Mouse (Mus musculus): Measurements from ENCODE around the gene Triobp. TPM values are rescaled to one million over a fixed set of nuclear protein-coding genes. Genes with fewer than 3 reads are reported as not detected.

The Triobp gene
- polyA plus RNA-seq, 1 experiment = 35.7 TPM

DNA sequence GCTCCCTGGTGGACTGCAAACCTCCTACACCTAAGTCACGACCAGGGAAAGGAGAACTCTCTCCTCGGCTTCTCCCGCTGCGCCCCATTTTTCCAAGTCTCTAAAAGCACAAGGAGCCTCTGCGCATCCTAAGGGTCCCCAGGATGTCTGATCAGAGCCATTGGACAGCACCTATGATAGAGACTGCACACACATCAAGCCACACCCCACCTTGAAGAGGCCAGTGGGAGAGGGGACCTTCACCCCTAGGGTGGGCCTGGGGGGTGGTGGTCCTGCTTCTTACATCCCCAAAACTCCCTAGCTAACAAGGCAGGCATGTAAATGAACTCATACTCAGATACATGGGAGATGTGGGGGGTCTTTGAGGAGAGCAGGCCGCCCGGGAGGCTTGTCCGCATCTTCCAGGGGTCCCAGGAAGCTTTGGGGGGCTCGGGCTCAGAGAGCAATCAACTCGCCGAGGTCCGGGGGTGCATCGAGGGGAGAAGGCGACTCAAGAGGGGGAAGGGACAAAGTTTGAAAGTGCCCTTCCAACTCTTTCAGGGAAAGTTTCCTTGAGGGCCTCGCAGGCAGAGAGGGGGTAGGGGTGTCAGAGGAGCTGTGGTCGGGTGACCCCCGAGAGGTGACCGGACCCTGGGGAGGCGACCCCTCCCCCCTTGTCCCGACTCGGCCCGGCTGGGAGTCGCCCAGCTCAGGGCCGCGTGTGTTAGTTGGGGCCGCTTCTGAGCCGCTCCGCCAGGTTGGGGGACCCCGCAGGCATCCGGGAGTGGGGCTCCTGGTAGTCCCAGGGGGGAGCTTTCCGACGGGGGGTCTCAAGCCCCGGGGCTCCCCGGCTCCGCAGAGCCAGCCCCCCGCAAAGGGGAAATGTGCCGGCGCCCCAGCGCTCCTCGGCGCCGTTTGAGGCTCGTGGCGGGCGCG is 80.0 kb downstream of the Triobp start:
- Histone ChIP-seq H3K79me3 (ENCODE audit: low read depth) (no peaks in the 10 kb centered on the region), H3K4me3 (ENCODE audit: insufficient read depth, poor library complexity, severe bottlenecking) (peak overlapping the region; percentile 41), H3ac (ENCODE audit: control insufficient read depth, insufficient read length, low read depth) (peak overlapping the region; percentile 63), H3K27me3 (ENCODE audit: control insufficient read depth, insufficient read depth, insufficient read length) (peaks cover 13% of the 10 kb centered on the region), H3K79me2 (ENCODE audit: control insufficient read depth, insufficient read depth) (peaks cover 17% of the 10 kb centered on the region), H3K36me3 (ENCODE audit: control insufficient read depth, insufficient read depth) (no peaks in the 10 kb centered on the region)
- TF ChIP-seq USF1 (IDR thresholded peaks at IDR 0.05; ENCODE audit: low read depth) (no peak), FOSL1 (IDR thresholded peaks at IDR 0.05; ENCODE audit: insufficient read depth, low read length, poor library complexity, severe bottlenecking) (no peak), CEBPB (IDR thresholded peaks at IDR 0.05; ENCODE audit: low read depth) (no peak), MYOG (IDR thresholded peaks at IDR 0.05; ENCODE audit: control insufficient read depth, extremely low read depth, insufficient read length) (no peak), MAX (IDR thresholded peaks at IDR 0.05) (no peak), MYOD1 (IDR thresholded peaks at IDR 0.05; ENCODE audit: control insufficient read depth, insufficient read length, low read depth) (no peak), CTCF (IDR thresholded peaks at IDR 0.05; ENCODE audit: control insufficient read depth, insufficient read depth, insufficient read length) (no peak)

DNA sequence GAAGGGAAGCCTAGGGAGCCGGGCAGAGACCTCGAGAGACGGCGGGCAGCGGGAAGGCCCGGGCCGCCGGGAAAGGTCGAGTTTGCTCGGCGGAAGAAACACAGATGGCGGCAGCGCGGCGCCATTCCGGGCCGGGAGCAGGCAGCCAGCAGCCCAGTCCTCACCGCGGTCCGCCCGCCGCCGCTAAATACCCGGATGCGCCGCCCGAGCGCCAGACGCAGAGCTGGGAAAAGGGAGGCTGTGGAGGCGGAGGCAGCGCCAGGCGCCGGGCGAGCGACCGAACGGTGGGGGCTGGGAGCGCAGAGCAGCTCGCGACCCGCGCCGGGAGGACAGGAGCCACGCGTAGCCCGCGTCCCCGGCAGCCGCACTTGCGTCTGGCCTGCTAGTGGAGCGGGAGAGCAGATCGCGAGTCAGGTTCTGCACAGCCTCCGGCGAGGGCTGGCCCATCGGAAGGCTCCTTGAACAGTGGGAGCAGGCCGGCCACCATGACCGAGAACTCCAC is 80.8 kb downstream of the Triobp start, which contains the start of gene H1f0:
TSS of gene H1f0 (plus strand) at position 214 of the 502 bp plus-strand sequence.
- H3K27me3 ChIP-seq (ENCODE audit: control insufficient read depth, insufficient read depth, insufficient read length) = peaks cover 6% of the 10 kb centered on the region

DNA sequence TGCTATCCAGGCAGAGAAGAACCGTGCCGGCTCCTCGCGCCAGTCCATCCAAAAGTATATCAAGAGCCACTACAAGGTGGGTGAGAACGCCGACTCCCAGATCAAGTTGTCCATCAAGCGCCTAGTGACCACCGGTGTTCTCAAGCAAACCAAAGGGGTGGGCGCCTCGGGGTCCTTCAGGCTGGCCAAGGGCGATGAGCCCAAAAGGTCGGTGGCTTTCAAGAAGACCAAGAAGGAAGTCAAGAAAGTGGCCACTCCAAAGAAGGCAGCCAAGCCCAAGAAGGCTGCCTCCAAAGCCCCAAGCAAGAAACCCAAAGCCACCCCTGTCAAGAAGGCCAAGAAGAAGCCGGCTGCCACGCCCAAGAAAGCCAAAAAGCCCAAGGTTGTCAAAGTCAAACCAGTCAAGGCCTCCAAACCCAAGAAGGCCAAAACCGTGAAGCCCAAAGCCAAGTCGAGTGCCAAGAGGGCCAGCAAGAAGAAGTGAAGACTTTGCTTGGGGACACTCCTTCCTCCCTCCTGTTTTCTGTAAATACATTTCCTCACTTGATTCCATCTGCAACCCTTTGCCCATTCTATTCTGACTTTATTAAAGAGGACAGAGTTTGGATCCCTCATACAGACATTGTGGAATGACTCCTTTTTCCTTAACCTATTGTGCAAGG is 81.4 kb downstream of the Triobp start:
- H3K4me3 ChIP-seq (ENCODE audit: insufficient read depth, poor library complexity, severe bottlenecking) = peak overlapping the region; percentile 41
- H3ac ChIP-seq (ENCODE audit: control insufficient read depth, insufficient read length, low read depth) = peak overlapping the region; percentile 63
- no peaks in the 10 kb centered on the region for H3K79me3 ChIP-seq (ENCODE audit: low read depth)
- peaks cover 17% of the 10 kb centered on the region for H3K79me2 ChIP-seq (ENCODE audit: control insufficient read depth, insufficient read depth)
- H3K36me3 ChIP-seq (ENCODE audit: control insufficient read depth, insufficient read depth) = no peaks in the 10 kb centered on the region
- TF ChIP-seq CTCF (IDR thresholded peaks at IDR 0.05; ENCODE audit: control insufficient read depth, insufficient read depth, insufficient read length) (no peak), MYOG (IDR thresholded peaks at IDR 0.05; ENCODE audit: control insufficient read depth, extremely low read depth, insufficient read length) (no peak), MYOD1 (IDR thresholded peaks at IDR 0.05; ENCODE audit: control insufficient read depth, insufficient read length, low read depth) (no peak), USF1 (IDR thresholded peaks at IDR 0.05; ENCODE audit: low read depth) (no peak), CEBPB (IDR thresholded peaks at IDR 0.05; ENCODE audit: low read depth) (no peak), MAX (IDR thresholded peaks at IDR 0.05) (no peak), FOSL1 (IDR thresholded peaks at IDR 0.05; ENCODE audit: insufficient read depth, low read length, poor library complexity, severe bottlenecking) (no peak)
- peaks cover under 1% of the 10 kb centered on the region for H3K27me3 ChIP-seq (ENCODE audit: control insufficient read depth, insufficient read depth, insufficient read length)

More for the DNA sequence above, 80.8 kb downstream of the Triobp start, which contains the start of gene H1f0:
- Histone ChIP-seq H3ac (ENCODE audit: control insufficient read depth, insufficient read length, low read depth) (peak within 1 kb of the TSS; percentile 63), H3K4me3 (ENCODE audit: insufficient read depth, poor library complexity, severe bottlenecking) (peak within 1 kb of the TSS; percentile 41), H3K79me2 (ENCODE audit: control insufficient read depth, insufficient read depth) (peaks cover 17% of the 10 kb centered on the region), H3K79me3 (ENCODE audit: low read depth) (no peaks in the 10 kb centered on the region), H3K36me3 (ENCODE audit: control insufficient read depth, insufficient read depth) (no peaks in the 10 kb centered on the region)
- TF ChIP-seq CTCF (IDR thresholded peaks at IDR 0.05; ENCODE audit: control insufficient read depth, insufficient read depth, insufficient read length) (no peak), USF1 (IDR thresholded peaks at IDR 0.05; ENCODE audit: low read depth) (no peak)

DNA sequence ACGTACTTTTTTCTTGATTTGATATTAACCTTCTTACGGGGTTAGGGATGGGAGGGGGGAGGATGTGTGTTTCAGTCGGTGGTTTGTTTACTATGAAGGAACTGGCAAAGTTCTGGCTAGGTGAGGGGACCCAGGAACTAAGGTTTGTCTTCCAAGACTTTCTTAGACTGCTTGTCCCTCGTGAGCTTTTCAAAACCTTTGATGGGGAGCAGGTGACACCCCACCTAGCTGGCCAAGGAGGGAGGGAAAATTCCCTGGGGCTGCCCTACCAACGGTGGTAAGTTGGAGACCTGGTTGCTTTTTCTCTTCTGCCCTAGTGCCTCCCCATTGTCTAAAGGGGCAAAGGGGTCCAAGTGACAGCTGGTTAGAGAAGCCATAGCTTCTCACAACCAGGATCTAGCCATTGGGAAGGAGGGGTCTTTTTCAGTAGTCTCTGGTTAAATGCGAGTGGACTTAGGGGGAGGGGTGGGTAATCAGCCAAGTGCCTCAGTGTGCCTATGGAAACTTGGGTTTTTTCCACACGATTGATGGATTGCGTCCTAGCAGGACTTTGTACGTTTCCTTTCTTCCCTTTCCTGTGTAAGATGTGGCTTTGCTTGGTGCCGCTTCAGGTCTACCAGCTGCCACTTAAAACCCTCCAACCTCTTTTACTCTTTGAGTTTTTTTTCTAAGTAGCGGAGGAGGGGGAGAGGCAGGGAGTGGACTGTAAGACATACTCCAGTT is 82.2 kb downstream of the Triobp start:
- H3K4me3 ChIP-seq (ENCODE audit: insufficient read depth, poor library complexity, severe bottlenecking) = peak overlapping the region; percentile 41
- TF ChIP-seq FOSL1 (IDR thresholded peaks at IDR 0.05; ENCODE audit: insufficient read depth, low read length, poor library complexity, severe bottlenecking) (no peak), CTCF (IDR thresholded peaks at IDR 0.05; ENCODE audit: control insufficient read depth, insufficient read depth, insufficient read length) (no peak), USF1 (IDR thresholded peaks at IDR 0.05; ENCODE audit: low read depth) (no peak), MYOD1 (IDR thresholded peaks at IDR 0.05; ENCODE audit: control insufficient read depth, insufficient read length, low read depth) (no peak), MAX (IDR thresholded peaks at IDR 0.05) (no peak), MYOG (IDR thresholded peaks at IDR 0.05; ENCODE audit: control insufficient read depth, extremely low read depth, insufficient read length) (no peak), CEBPB (IDR thresholded peaks at IDR 0.05; ENCODE audit: low read depth) (no peak)
- peaks cover 17% of the 10 kb centered on the region for H3K79me2 ChIP-seq (ENCODE audit: control insufficient read depth, insufficient read depth)
- no peaks in the 10 kb centered on the region for H3K79me3 ChIP-seq (ENCODE audit: low read depth)
- no peaks in the 10 kb centered on the region for H3K36me3 ChIP-seq (ENCODE audit: control insufficient read depth, insufficient read depth)
- peak overlapping the region; percentile 20 for H3ac ChIP-seq (ENCODE audit: control insufficient read depth, insufficient read length, low read depth)
- H3K27me3 ChIP-seq (ENCODE audit: control insufficient read depth, insufficient read depth, insufficient read length) = peaks cover 3% of the 10 kb centered on the region

Measured in C2C12 (cell line).